ENCODE assay signal across 22 mouse cellular contexts in the genomic region with DNA sequence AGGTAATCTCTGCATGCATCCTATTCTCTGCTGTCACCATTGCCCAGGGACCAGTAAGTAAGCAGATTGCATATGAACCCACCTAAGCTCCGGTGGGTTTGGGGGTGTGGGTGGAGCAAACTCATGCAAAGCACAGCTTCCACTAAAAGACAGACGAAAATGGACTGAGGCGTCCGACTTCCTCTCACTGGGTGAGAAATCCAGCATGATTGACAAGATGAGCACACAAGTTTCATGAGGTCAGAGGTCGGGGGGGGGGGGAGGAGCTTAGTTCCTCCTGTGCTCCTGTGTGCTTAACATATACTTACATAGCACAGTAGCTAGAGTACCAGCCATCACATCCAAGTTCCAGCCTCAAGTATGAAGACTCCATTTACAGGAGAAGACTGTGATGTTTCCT.
"Had no signal": no experiment of that assay in that cellular context is flagged by ENCODE, and none has a peak within 500 bp of the region (broad histone marks: within the 10 kb centered on the region; RNA-seq: fewer than 3 reads in every experiment).

No protein-coding gene starts in this region.

- H3K9me3 ChIP-seq: lung, embryonic 15.5 days; neural tube, embryonic 12.5 days; neural tube, embryonic 15.5 days had no signal

- H3K27ac ChIP-seq: left cerebral cortex, adult 2 months; liver, embryonic 14.5 days; lung, embryonic 15.5 days; macrophage; neural tube, embryonic 12.5 days; neural tube, embryonic 15.5 days had no signal

- H3K4me3 ChIP-seq: left cerebral cortex, adult 2 months; lung, embryonic 15.5 days; neural tube, embryonic 12.5 days; neural tube, embryonic 15.5 days had no signal

- H3K9ac ChIP-seq: liver, embryonic 14.5 days; lung, embryonic 15.5 days; neural tube, embryonic 12.5 days; neural tube, embryonic 15.5 days had no signal

- H3K27me3 ChIP-seq: lung, embryonic 15.5 days; neural tube, embryonic 12.5 days; neural tube, embryonic 15.5 days had no signal

- H3K36me3 ChIP-seq: lung, embryonic 15.5 days; neural tube, embryonic 15.5 days had no signal

- H3K4me2 ChIP-seq: lung, embryonic 15.5 days; midbrain, embryonic 11.5 days; neural tube, embryonic 12.5 days; neural tube, embryonic 15.5 days had no signal

- H3K4me1 ChIP-seq: neural tube, embryonic 12.5 days; neural tube, embryonic 15.5 days had no signal

- ATAC-seq: intestine, embryonic 16.5 days had no signal

- DNase-seq: kidney, adult 18-20 months; kidney, adult 9 months; kidney, postnatal 25 days; layer of hippocampus, postnatal 36 days; lung, adult 18-20 months; lung, postnatal 10 days; midbrain, embryonic 14.5 days; right cerebral cortex, adult 18-20 months; right cerebral cortex, postnatal 14 days; right cerebral cortex, postnatal 4 days; spleen, adult 18-20 months; thymus, adult 18-20 months; thymus, postnatal 14 days; thymus, postnatal 4 days had no signal
